Mouse (Mus musculus) subcutaneous adipose tissue, adult 2 months (tissue): ENCODE measurements around the gene Xiap. TPM values are rescaled to one million over a fixed set of nuclear protein-coding genes. Genes with fewer than 3 reads are reported as not detected.

Experiments used
- polyA plus RNA-seq: library from polyadenylated mRNA; depleted of rRNA; stranded (reverse); fragments of >200 nt; gene quantifications from 2 replicates; pipeline ENCODE4 v1.2.3, GENCODE M21; 2012; ENCODE audit warnings: low replicate concordance; rRNA removed

The Xiap gene
- polyA plus RNA-seq: 12.1 and 12.7 TPM in 2 replicates

GRCm38 (mm10) chrX:42059282-42060068 lies at the start of gene Xiap:
Gene Xiap, plus strand, starts transcription at chrX:42059679.

GRCm38 (mm10) chrX:42148788-42149556 lies 89.5 kb downstream of the Xiap start, which contains the start of gene Stag2:
Gene Stag2, plus strand, starts transcription at chrX:42149317.

Other genes with a start within 250 kb of the Xiap start
- 10.4 and 12.3 TPM in 2 replicates for gene Thoc2, start 139.0 kb upstream of the Xiap start, polyA plus RNA-seq
- gene Stag2, start 89.6 kb downstream of the Xiap start, polyA plus RNA-seq: 9.4 and 12.5 TPM in 2 replicates